Mouse (Mus musculus): ENCODE measurements around the gene Slc22a26. TPM values are rescaled to one million over a fixed set of nuclear protein-coding genes. Genes with fewer than 3 reads are reported as not detected.
"Not testable (repeated sequence)": the region's sequence is repeated elsewhere in the genome, so short reads cannot be mapped to it uniquely, and the experiment has no call there.

Slc22a26 gene
- total RNA-seq (2015; ENCODE audit: low replicate concordance) (not detected in 2 replicates), total RNA-seq (2017; ENCODE audit: low replicate concordance) (not detected in 2 replicates)

DNA sequence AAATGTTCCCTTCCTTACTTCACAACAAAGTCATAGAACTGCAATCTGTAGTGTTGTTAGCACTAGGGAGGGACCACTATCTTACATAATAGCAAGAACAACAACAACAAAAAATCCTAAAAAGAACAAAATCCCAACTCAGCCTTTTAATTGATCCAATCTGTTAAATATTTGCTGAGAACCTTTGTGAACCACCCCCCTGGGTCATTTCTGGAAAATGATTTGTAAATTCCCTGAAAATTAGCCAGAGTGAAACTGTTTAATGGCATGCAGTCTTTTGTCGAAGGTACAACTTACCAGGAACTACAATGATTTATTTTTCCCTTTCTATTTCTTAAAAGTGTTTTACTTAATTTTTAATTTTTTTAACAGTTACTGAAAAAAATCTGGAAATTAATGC, at the start of gene Slc22a26:
Gene Slc22a26, minus strand, starts transcription at position 97 of the 400 bp plus-strand sequence.
- no peak for ATAC-seq (replicated peaks; ENCODE audit: low FRiP score, poor library complexity, severe bottlenecking)

DNA sequence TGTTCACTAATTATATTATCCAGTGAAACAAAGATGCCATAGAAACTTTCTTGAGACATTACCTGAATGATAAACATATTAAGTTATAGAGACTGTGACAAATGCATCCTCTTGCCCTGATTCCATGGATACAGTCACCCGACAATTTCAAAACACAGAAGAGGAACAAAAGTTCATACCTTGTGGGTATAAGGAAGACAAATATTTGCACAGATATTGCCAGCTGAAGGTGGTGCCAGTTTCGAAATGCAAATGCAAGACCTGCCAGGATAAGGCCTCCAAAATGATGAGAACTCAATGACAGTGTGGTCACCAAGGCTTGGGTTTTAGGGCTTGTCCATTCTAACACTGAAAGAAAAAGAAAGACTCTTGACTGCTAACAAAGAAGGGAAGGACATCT, 27.4 kb upstream of the Slc22a26 start:
- ATAC-seq (replicated peaks; ENCODE audit: low FRiP score, poor library complexity, severe bottlenecking) = no peak

DNA sequence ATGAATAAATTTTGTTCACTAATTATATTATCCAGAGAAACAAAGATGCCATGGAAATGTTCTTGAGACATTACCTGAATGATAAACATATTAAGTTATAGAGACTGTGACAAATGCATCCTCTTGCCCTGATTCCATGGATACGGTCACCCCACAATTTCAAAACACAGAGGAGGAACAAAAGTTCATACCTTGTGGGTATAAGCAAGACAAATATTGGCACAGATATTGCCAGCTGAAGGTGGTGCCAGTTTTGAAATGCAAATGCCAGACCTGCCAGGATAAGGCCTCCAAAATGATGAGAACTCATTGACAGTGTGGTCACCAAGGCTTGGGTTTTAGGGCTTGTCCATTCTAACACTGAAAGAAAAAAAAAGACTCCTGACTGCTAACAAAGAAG, 11.9 kb downstream of the Slc22a26 start:
- no peak for ATAC-seq (replicated peaks; ENCODE audit: low FRiP score, poor library complexity, severe bottlenecking)

DNA sequence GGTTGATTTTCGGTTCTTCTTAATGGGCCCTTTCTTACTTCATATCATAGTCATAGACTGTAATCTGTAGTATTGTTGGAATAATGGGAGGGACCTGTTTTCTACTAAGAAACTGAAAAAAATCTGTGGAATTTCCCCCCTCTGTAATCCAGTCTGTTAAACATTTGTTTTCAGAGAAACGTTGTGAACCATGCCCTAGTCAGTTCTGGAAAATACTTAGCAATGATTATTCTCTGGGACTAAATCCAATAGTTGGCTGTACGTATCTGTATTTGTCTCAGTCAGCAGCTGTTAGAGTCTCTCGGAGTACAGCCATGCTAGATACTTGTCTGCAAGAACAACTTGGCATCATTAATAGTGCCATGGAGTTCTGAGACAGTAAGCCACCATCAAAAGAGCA, 27.2 kb downstream of the Slc22a26 start:
- no peak for ATAC-seq (replicated peaks; ENCODE audit: low FRiP score, poor library complexity, severe bottlenecking)

DNA sequence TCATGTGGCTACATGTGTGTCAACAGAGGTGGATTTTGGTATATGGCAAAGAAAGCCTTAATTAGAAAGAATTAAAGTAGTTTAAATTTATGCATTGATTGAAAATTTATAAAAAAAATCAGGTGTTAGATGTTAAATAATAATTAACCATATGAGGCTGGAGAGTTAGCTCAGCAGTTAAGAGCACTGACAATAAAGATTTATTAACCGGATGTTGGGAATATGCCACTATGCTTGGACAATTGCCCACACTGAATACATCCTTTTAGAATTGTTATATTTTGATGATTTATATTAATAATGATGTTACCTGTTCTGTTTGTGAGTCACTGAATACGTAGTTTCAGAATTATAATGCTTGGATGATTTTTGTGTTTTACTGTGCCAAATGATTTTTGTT, 36.3 kb downstream of the Slc22a26 start:
- no peak for ATAC-seq (replicated peaks; ENCODE audit: low FRiP score, poor library complexity, severe bottlenecking)

DNA sequence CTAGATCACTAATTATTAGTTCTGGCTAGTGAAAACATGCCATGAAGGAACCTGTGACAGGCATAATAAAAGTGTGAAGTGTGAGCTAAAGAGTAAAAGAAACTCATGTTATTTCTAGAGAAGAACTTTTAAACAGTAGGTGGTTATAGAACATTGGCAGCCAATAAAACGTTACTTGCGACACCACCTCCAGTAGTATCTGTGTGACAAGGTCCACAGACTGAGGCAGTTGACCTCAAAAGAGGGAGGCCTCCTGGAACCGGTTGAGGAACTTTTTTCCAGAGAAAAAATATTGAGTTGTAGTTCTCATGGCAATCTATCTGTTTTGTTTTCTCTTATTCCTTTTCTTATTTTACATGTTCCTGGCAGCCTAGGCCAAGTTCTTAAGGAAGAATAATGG, 36.9 kb downstream of the Slc22a26 start:
- no peak for ATAC-seq (replicated peaks; ENCODE audit: low FRiP score, poor library complexity, severe bottlenecking)

DNA sequence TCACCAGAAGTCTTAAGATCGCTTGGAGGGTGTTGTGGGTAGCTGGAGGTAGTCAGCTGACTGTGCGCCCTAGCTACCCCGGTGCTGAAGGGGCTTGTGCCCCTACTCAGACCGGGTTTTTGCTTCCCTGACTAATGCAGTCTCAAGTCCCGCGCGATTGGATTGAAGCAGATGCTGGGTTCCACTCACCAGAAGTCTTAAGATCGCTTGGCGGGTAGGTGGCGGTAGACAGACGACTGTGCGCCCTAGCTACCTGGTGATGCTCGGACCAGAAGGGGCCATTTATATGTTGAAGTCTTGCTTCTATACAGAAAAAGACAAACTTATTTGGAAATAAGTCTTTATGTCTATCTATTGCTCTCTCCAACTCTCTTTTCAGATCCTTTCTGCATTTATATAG, 49.1 kb downstream of the Slc22a26 start:
- ATAC-seq (replicated peaks; ENCODE audit: low FRiP score, poor library complexity, severe bottlenecking) = not testable (repeated sequence)

Other genes with a start within 250 kb of the Slc22a26 start
- gene Pla2g16, start 245.2 kb downstream of the Slc22a26 start, total RNA-seq (2015; ENCODE audit: low replicate concordance) = 46.5 and 56.6 TPM in 2 replicates
- gene Pla2g16, start 245.2 kb downstream of the Slc22a26 start, total RNA-seq (2017; ENCODE audit: low replicate concordance) = 45.8 and 73.4 TPM in 2 replicates
- not detected in 2 replicates for gene Lgals12, start 195.5 kb downstream of the Slc22a26 start, total RNA-seq (2015; ENCODE audit: low replicate concordance)
- not detected in 2 replicates for gene Lgals12, start 195.5 kb downstream of the Slc22a26 start, total RNA-seq (2017; ENCODE audit: low replicate concordance)
- gene Hrasls5, start 190.1 kb downstream of the Slc22a26 start, total RNA-seq (2015; ENCODE audit: low replicate concordance) = not detected in 2 replicates
- gene Hrasls5, start 190.1 kb downstream of the Slc22a26 start, total RNA-seq (2017; ENCODE audit: low replicate concordance) = not detected in 2 replicates
- not detected in 2 replicates for gene Slc22a19, start 91.4 kb downstream of the Slc22a26 start, total RNA-seq (2015; ENCODE audit: low replicate concordance)
- not detected in 2 replicates for gene Slc22a19, start 91.4 kb downstream of the Slc22a26 start, total RNA-seq (2017; ENCODE audit: low replicate concordance)
- not detected in 2 replicates for gene Slc22a27, start 163.4 kb upstream of the Slc22a26 start, total RNA-seq (2015; ENCODE audit: low replicate concordance)
- gene Slc22a27, start 163.4 kb upstream of the Slc22a26 start, total RNA-seq (2017; ENCODE audit: low replicate concordance) = not detected in 2 replicates